Mouse (Mus musculus) E14TG2a.4 (cell line): ENCODE data around the gene Meiob.

Source experiments
- CTCF ChIP-seq: conservative IDR thresholded peaks from 2 replicates; pipeline ENCODE4 v1.5.1; 2014; ENCODE audit warnings: low read length
- NANOG ChIP-seq: IDR thresholded peaks from 2 replicates; pipeline ENCODE4 v1.6.1; 2014; ENCODE audit warnings: borderline replicate concordance, low read length, mixed read lengths
- POU5F1 ChIP-seq: IDR thresholded peaks from 2 replicates; pipeline ENCODE4 v1.6.1; 2014; ENCODE audit warnings: low read length, borderline replicate concordance

DNA sequence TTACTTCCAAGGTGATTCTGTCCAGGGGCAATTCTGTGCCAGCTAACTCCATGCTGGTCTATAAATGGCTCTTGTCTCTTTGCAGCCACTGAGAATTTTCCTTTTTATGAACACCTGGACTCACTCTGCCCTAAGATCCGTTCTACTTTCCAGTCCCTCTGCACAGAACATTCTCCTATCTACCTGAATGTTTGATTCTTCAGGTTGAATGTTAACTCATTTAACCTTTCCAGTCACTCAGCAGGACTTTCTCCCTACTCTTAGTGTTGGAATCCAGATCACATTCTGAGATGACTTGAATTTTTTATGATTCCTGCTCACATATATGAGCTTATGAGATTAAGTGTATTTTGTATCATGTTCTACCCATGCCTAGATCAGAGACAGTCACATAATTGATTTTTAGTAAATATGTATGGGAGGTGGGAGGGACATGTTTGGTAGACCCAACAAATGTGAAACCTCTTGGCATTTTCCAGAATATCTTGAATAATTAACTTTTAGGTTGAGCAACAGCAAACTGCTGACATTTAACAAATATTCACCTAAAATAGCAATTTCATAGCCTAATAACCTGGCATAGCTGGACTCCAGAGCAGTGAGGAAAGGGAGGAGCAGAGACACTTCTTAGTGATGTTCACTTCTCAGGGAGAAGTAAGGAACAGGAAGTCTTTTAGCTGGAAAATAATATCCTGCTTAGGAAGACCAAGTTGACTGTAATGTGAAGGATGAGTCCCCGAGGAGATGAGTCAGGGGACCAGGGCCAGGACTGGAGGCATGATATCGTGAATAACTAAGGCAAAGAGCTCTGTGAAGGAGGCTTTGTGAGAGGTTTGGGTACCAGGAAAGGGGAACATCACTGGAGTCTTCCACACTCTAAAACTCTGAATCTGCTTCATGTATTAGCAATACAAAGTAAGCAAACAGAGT is 17.5 kb downstream of the Meiob start:
- no peak for TF ChIP-seq CTCF
- no peak for TF ChIP-seq NANOG
- no peak for TF ChIP-seq POU5F1
